Mouse (Mus musculus) brain, adult 10 weeks (tissue): ENCODE measurements around the gene Rrp15. TPM values are rescaled to one million over a fixed set of nuclear protein-coding genes. Genes with fewer than 3 reads are reported as not detected.

ENCODE experiments used
- polyA plus RNA-seq: library from polyadenylated mRNA; stranded (reverse); fragments of 350-450 nt; fragmentation: Illumina TruSeq; extraction: RNeasy Lipid Tissue Mini Kit (QIAGEN cat#74804); gene quantifications from one replicate; pipeline ENCODE4 v1.2.3, GENCODE M21; 2015; ENCODE audit warnings: low read depth, low replicate concordance

The Rrp15 gene
- 12.1 TPM for polyA plus RNA-seq

GRCm38 (mm10) chr1:186748724-186749653, at the start of gene Rrp15:
TSS of gene Rrp15 (minus strand) at chr1:186749358.

GRCm38 (mm10) chr1:186705915-186706248, 43.3 kb downstream of the Rrp15 start, which contains the start of gene Tgfb2:
TSS of gene Tgfb2 (minus strand) at chr1:186705989.

Other genes with a start within 250 kb of the Rrp15 start
- gene Tgfb2, start 43.4 kb downstream of the Rrp15 start, polyA plus RNA-seq: 6.2 TPM
- gene D1Pas1, start 218.1 kb upstream of the Rrp15 start, polyA plus RNA-seq: not detected